Mouse (Mus musculus) intestine, embryonic 16.5 days (tissue): ENCODE measurements around the gene Poldip2. TPM values are rescaled to one million over a fixed set of nuclear protein-coding genes. Genes with fewer than 3 reads are reported as not detected.

Experiments used
- ATAC-seq: fragments of 200-750 bp; cut with Nextera tagmentation; 2 replicates; pipeline ENCODE4 v1.8.0; 2017; ENCODE audit warnings: moderate TSS enrichment, moderate library complexity
- H3K27ac ChIP-seq: fragments of 300-500 bp; sonication (generic); 2 replicates; pipeline ENCODE4 v1.5.1; 2014; ENCODE audit warnings: mild to moderate bottlenecking, low read length
- H3K27me3 ChIP-seq: fragments of 300-500 bp; sonication (generic); replicated peaks from 2 replicates; pipeline ENCODE4 v1.6.1; 2014; ENCODE audit warnings: low read length, control low read depth, mixed read lengths; ENCODE audit not compliant: control insufficient read depth, insufficient read depth
- H3K36me3 ChIP-seq: fragments of 300-500 bp; sonication (generic); 2 replicates; pipeline ENCODE4 v1.6.1; 2014; ENCODE audit warnings: low read length, control low read depth; ENCODE audit not compliant: control insufficient read depth, insufficient read depth
- H3K4me1 ChIP-seq: fragments of 300-500 bp; sonication (generic); 2 replicates; pipeline ENCODE4 v1.6.1; 2014; ENCODE audit warnings: low read length, control low read depth, mixed read lengths; ENCODE audit not compliant: control insufficient read depth, insufficient read depth
- H3K4me2 ChIP-seq: fragments of 300-500 bp; sonication (generic); 2 replicates; pipeline ENCODE4 v1.6.1; 2014; ENCODE audit warnings: low read depth, low read length, control low read depth
- H3K4me3 ChIP-seq: fragments of 300-500 bp; sonication (generic); 2 replicates; pipeline ENCODE4 v1.5.1; 2014; ENCODE audit warnings: mild to moderate bottlenecking, low read length
- H3K9ac ChIP-seq: fragments of 300-500 bp; sonication (generic); 2 replicates; pipeline ENCODE4 v1.6.1; 2014; ENCODE audit warnings: low read depth, low read length
- H3K9me3 ChIP-seq: fragments of 300-500 bp; sonication (generic); 2 replicates; pipeline ENCODE4 v1.6.1; 2016; ENCODE audit warnings: low read length, control low read depth; ENCODE audit not compliant: control insufficient read depth
- WGBS: fragments of 180-500 bp; shearing (Covaris S2); extraction: QIAGEN DNeasy Blood & Tissue Kit; methylation state at CpG from one replicate; pipeline ENCODE4 v1.1.7; 2014; 5-methylcytosine and 5-hydroxymethylcytosine counted together
- polyA plus RNA-seq: library from polyadenylated mRNA; unstranded; fragments of >200 nt; fragmentation: Nextera tagmentation; extraction: Ambion mirVana; gene quantifications from 2 replicates; pipeline ENCODE4 v1.2.1, GENCODE M21; 2015

The Poldip2 gene
- polyA plus RNA-seq = 135 and 146 TPM in 2 replicates

DNA sequence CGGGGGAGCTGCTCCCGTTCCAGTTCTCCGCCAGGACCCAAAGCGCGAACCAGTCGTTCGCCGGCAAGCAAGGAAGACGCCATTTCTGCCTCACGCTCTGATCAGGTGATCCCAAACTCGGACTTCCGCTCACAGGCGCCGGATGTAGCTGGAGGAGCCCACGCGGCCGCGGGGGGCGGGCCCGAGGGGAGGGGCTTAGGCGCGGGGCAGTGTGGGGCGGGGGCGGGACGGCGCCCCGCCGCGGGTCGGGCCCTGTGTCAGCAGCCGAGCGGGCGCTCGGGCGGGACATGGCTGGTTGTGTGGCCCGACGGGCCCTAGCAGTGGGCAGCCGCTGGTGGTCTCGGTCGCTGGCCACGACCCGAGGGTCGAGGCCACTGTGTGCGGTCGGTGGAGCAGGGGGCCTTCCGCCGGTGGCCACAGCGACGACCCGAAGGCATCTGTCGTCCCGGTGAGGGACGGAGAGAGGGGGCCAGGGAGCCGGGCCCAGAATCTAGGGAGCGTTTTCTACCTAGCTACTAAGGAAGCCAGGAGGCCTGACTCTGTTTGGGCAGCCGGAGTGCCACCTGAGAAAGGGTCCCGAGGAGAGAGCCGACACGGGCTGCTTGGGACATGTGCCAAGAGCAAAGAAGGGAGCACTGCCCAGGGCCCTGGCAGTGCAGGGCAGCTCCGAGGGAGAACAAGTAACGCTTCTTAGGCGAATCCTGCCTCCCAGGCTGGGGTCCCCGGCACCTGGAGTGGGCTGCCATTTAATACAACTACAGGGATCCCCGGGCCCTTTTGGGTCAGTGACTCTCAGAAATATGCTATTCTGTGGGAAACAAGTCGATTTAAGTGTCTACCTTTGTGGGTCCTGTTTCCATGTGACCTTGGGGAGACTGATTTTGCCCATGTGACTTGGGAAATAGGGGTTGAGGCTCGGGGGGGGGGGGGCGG lies at the start of gene Poldip2, which contains the start of gene Tmem199:
Poldip2 (plus strand) TSS at position 169 of the 933 bp plus-strand sequence.
Tmem199 (minus strand) TSS at position 148 of the 933 bp plus-strand sequence.
- under 1% methylated on average over 67 of the region's 67 CpGs for WGBS
- H3K4me3 ChIP-seq = peak within 1 kb of the TSS; percentile 96
- H3K27ac ChIP-seq = peak within 1 kb of the TSS; percentile 79
- H3K9ac ChIP-seq = peak within 1 kb of the TSS; percentile 98
- peaks cover 14% of the 10 kb centered on the region for H3K36me3 ChIP-seq
- no peaks in the 10 kb centered on the region for H3K9me3 ChIP-seq
- peaks cover 8% of the 10 kb centered on the region; the same call in 1 of the 2 replicates for H3K4me1 ChIP-seq
- ATAC-seq = peak; percentile 98
- no peaks in the 10 kb centered on the region for H3K27me3 ChIP-seq
- H3K4me2 ChIP-seq = peak within 1 kb of the TSS; percentile 88

DNA sequence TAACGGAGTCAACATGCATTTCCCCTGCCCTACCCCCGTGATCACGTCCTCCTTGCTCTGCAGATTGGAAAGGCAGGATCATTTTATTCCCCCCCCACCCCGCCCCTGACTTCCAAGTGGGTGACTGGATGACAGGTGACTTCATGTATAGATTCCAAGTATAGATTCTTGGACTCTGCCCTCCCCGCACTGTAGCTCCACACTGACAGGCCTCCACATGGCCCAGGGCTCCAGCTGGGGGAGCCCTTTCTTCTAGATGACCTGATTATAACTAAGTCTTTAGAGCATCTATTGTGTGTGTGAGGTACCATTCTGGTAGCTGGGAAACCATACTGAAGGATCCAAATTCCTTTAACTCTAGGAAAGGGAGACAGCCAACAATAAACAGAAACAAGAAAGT lies 49.3 kb upstream of the Poldip2 start:
- H3K9ac ChIP-seq = no peak overlapping the region
- H3K27me3 ChIP-seq = no peaks in the 10 kb centered on the region
- H3K4me2 ChIP-seq = no peak overlapping the region
- H3K4me3 ChIP-seq = no peak overlapping the region
- H3K4me1 ChIP-seq = peaks cover 22% of the 10 kb centered on the region
- WGBS = 58% methylated on average over 5 of the region's 5 CpGs
- H3K9me3 ChIP-seq = peaks cover 5% of the 10 kb centered on the region; the same call in 1 of the 2 replicates
- no peak overlapping the region for H3K27ac ChIP-seq
- ATAC-seq = peak; percentile 49; the same call in 1 of the 2 replicates
- H3K36me3 ChIP-seq = no peaks in the 10 kb centered on the region

DNA sequence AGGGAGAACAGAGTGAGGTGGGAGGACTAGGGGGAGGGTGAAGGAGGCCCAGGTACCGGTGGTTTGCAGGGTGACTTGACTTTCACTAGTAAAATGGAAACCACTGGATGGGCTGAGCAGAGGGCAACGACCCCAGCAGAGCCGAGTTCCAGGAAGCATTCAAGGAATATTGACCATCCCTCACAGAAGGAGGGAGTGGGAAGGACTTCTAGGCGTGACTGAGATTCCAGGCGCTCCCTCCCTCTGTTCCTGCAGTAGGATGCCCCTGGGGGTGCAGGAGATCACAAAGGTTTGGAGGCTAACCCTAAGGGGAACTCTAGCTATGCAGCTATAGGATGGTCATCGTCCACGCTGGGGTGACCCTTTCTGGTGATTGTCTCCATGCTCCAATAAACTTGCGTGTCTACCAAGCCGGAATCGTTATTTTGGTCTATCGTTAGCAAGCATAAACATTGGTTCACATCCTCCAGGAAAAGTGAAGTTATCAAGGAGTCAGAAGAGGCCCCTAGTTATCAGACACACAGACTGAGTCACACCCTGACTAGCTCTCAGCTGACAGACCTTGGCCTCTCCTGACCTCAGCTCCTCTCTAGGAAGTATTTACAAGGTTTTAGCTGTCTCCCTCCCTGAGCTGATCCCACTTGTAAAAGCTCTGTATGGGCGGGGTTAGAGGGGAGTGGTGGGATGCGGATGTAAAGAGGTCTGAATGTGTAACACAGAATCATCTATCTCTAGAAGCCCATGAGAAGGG lies 48.5 kb upstream of the Poldip2 start:
- H3K27me3 ChIP-seq = no peaks in the 10 kb centered on the region
- WGBS = 45% methylated on average over 13 of the region's 13 CpGs
- H3K4me2 ChIP-seq = peak overlapping the region; percentile 13; the same call in 1 of the 2 replicates
- ATAC-seq = peak; percentile 50
- H3K36me3 ChIP-seq = no peaks in the 10 kb centered on the region
- H3K27ac ChIP-seq = no peak overlapping the region
- no peak overlapping the region for H3K4me3 ChIP-seq
- peaks cover 5% of the 10 kb centered on the region; the same call in 1 of the 2 replicates for H3K9me3 ChIP-seq
- H3K9ac ChIP-seq = no peak overlapping the region
- H3K4me1 ChIP-seq = peaks cover 22% of the 10 kb centered on the region

DNA sequence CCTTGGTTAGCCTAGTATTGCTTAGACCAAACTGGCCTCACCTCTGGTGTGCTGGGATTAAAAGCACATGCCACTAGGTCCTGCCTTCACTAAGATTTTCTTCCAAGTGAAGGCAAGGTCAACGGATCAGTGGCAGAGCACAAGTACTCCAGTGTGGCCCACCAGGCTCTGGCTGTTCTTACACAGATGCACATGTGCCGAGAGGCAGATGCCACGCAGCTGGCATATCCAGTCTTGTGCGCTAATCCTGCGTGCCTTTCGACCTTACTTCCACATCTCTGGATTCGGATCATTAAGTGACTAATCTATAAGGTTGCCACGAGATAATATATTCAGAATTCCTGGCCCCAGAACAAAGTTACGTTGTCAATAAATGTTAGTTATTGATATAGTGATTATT lies 46.9 kb upstream of the Poldip2 start:
- H3K27ac ChIP-seq = no peak overlapping the region
- WGBS = 27% methylated on average over 9 of the region's 9 CpGs

DNA sequence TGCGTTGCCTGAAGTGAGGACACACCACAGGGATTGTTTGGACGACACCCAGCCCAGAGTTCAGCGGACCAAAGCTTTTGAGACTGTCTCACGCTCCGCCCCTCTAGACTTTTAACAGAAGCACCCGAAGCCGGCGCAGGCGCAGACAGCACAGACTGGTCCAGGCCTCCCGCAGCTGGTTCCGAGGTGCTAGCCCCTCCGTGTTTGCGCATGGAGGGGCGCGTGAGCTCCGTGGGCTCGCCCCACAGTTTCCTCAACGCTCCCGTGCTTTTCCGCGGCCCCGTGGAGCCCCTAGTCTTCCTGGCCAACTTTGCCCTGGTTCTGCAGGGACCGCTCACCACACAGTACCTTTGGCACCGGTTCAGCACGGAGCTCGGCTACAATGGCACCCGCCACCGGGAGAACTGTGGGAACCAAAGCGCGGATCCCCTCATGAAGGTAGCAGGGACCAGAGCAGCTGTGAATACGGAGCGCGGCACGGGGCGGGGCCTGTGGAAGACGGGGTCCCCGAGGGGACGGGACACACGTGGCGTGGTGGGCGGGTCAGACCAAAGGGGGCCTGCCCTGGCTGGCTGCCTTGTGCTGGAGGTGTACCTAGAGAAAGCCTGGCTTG lies 46.3 kb upstream of the Poldip2 start, which contains the start of gene Slc46a1:
Slc46a1 (plus strand) TSS at position 130 of the 613 bp plus-strand sequence.
- Histone ChIP-seq H3K27me3 (no peaks in the 10 kb centered on the region), H3K36me3 (no peaks in the 10 kb centered on the region), H3K4me3 (peak within 1 kb of the TSS; percentile 65), H3K4me2 (peak within 1 kb of the TSS; percentile 69), H3K9me3 (peaks cover 5% of the 10 kb centered on the region; the same call in 1 of the 2 replicates), H3K27ac (peak within 1 kb of the TSS; percentile 82), H3K4me1 (peaks cover 22% of the 10 kb centered on the region), H3K9ac (peak within 1 kb of the TSS; percentile 77)
- WGBS = under 1% methylated on average over 41 of the region's 41 CpGs
- ATAC-seq = peak; percentile 92

More for the DNA sequence above, 46.9 kb upstream of the Poldip2 start:
- H3K9ac ChIP-seq = peak overlapping the region; percentile 77; the same call in 1 of the 2 replicates
- peak overlapping the region; percentile 65 for H3K4me3 ChIP-seq
- no peaks in the 10 kb centered on the region for H3K36me3 ChIP-seq
- peaks cover 22% of the 10 kb centered on the region for H3K4me1 ChIP-seq
- H3K27me3 ChIP-seq = no peaks in the 10 kb centered on the region
- peak overlapping the region; percentile 69 for H3K4me2 ChIP-seq
- H3K9me3 ChIP-seq = peaks cover 5% of the 10 kb centered on the region; the same call in 1 of the 2 replicates
- no peak for ATAC-seq

DNA sequence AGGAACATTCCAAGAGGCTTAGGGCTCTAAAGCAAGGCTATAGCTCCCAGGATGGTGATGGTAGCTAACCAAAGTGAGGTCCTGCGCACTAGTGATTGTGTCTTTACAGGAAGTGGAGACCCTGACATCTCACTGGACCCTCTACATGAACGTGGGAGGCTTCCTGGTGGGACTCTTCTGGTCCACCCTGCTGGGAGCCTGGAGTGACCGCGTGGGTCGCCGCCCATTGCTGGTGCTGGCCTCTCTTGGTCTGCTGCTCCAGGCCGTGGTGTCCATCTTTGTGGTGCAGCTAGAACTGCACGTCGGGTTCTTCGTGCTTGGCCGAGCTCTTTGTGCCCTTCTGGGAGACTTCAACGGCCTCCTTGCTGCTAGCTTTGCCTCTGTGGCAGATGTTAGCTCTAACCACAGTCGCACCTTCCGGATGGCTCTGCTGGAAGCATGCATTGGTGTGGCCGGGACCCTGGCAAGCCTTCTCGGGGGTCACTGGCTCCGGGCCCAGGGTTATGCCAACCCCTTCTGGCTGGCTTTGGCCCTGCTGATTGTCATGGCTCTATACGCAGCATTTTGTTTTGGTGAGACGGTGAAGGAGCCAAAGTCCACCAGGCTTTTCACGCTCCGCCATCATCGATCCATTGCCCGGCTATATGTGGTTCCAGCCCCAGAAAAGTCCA lies 45.6 kb upstream of the Poldip2 start:
- Histone ChIP-seq H3K27ac (peak overlapping the region; percentile 82; the same call in 1 of the 2 replicates), H3K9me3 (peaks cover 5% of the 10 kb centered on the region; the same call in 1 of the 2 replicates), H3K27me3 (no peaks in the 10 kb centered on the region), H3K4me3 (peak overlapping the region; percentile 65), H3K36me3 (no peaks in the 10 kb centered on the region), H3K4me1 (peaks cover 22% of the 10 kb centered on the region), H3K4me2 (peak overlapping the region; percentile 69), H3K9ac (peak overlapping the region; percentile 77)
- 68% methylated on average over 23 of the region's 23 CpGs for WGBS
- ATAC-seq = 0 out of 2 replicates have a peak, but pooled peaks have one; percentile 0

DNA sequence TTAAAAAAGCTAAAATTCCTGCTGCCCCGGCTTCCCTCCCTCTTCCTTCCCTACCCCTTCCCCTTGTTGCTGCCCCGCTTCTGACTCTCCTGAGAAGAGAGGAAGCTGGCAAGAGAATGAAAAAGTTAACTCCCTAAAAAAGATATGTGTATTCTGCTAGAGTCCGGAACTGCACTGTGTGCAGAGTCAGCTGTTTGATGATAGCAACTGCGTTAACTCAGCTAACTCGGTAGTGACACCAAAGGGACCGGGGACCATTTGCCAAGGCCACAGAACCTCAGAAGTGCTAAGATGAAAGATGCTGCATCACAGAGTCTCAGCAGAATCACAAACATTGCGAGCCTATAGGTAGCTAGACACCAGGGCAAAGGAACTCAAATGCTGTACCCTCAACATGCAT lies 44.5 kb upstream of the Poldip2 start:
- no peak overlapping the region for H3K27ac ChIP-seq
- H3K4me3 ChIP-seq = no peak overlapping the region
- no peak overlapping the region for H3K4me2 ChIP-seq
- ATAC-seq = no peak
- no peak overlapping the region for H3K9ac ChIP-seq
- H3K36me3 ChIP-seq = no peaks in the 10 kb centered on the region
- H3K4me1 ChIP-seq = peaks cover 22% of the 10 kb centered on the region
- no peaks in the 10 kb centered on the region for H3K27me3 ChIP-seq
- no peaks in the 10 kb centered on the region for H3K9me3 ChIP-seq
- WGBS = 78% methylated on average over 7 of the region's 7 CpGs

DNA sequence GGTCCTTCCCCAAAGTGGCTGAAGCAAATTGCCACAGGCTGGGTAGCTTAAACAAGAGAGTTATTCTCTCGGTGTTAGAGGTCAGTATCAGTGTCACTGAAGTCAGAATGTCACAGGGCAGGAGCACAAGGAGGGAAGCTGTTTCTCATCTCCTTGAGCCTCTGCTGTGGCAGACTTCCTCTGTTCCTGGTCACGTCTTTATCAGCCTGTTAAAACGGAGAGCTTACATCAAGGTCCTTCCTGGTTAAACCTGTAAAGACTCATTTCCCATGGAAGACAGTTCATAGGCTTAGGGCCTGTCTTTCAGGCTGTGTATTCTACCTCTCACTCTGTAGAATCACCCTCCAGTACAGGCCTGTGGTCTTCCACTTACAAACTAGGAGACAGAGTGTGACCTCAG lies 44.1 kb upstream of the Poldip2 start:
- Histone ChIP-seq H3K9me3 (no peaks in the 10 kb centered on the region), H3K4me3 (no peak overlapping the region), H3K27ac (no peak overlapping the region), H3K27me3 (no peaks in the 10 kb centered on the region), H3K4me2 (no peak overlapping the region), H3K36me3 (no peaks in the 10 kb centered on the region), H3K9ac (no peak overlapping the region), H3K4me1 (peaks cover 22% of the 10 kb centered on the region)
- no peak for ATAC-seq
- WGBS = 53% methylated on average over 3 of the region's 3 CpGs
